Mouse (Mus musculus): Measurements from ENCODE around the gene Uxs1.

The Uxs1 gene

GRCm38 (mm10) chr1:43803906-43804474 is 23.6 kb downstream of the Uxs1 start:
- no peak for DNase-seq (ENCODE audit: low spot score in 2 of 2)

GRCm38 (mm10) chr1:43798048-43798447 is 29.6 kb downstream of the Uxs1 start:
- no peak for DNase-seq (ENCODE audit: low spot score in 2 of 2)

- no peak for DNase-seq (ENCODE audit: low spot score in 2 of 2)
These were observed 37.8 kb downstream of the Uxs1 start for GRCm38 (mm10) chr1:43789765-43790164.

DNA sequence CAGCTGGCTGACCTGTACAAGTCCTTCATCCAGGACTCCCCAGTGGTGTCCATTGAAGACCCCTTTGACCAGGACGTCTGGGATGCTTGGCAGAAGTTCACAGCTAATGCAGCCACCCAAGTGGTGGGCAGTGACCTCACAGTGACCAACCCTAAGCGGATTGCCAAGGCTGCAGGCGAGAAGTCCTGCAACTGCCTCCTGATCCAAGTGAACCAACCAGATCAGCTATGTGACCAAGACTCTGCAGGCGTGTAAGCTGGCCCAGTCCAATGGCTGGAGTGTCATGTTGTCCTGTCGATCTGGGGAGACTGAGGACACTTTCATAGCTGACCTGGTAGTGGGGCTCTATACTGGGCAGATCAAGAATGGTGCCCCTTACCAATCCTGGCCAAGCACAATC is 40.9 kb downstream of the Uxs1 start:
- no peak for DNase-seq (ENCODE audit: low spot score in 2 of 2)

DNA sequence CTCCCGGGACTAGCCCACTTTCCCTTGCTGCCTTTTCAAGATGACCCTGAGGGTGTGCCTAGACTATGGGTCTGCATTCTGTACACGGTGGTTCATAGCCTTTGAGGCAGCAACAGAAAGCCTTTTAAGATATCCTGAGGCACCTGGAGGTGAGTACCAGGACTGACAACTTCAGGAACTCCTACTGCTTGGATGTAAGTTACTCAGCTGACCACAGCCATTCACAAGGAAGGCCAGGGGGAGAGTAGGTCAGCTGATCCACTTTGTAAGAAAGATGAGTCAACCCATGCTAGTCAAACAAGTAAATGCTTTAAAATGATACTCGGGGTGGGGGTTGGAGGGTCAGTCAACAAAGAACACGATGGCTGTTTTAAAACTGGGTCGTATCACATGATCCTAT is 42.3 kb downstream of the Uxs1 start:
- no peak for DNase-seq (ENCODE audit: low spot score in 2 of 2)

DNA sequence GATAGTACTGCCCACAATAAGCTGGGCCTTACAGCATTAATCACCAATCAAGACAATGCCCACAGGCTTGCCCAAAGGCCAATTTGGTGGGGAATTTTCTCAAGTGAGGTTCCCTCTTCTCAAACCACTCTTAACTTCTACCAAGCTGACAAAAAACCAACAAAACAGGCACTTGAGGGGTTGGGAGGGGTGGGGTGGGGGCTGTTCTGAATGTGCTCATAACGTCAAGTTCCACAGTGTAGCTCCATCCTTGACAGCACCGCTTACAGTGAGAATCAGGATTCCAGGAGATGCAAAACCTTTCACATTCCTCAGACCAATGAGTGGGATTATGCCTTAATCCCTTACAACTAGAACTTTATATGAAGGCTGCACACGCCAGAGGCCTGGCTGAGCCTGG is 44.4 kb downstream of the Uxs1 start:
- DNase-seq (ENCODE audit: low spot score in 2 of 2): no peak

DNA sequence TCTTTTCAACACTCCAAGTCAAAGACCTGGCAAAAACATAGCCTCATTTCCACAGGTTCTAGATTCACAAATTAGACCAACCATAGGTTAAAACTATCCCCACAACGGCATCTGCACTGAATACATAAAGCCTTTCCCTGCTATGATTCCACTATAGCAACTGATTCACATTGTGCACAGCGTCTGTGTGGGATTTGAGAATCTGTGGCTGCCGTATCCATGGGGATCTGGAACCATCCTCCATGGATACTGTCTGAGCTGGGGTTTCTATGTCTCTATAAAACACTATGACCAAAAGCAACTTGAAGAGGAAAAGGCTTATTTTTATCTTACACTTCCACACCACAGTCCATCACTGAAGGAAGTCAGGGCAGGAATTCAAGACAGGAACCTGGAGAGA is 44.9 kb downstream of the Uxs1 start:
- DNase-seq (ENCODE audit: low spot score in 2 of 2): no peak

- no peak for DNase-seq (ENCODE audit: low spot score in 2 of 2)
These were observed 45.9 kb downstream of the Uxs1 start for GRCm38 (mm10) chr1:43781672-43782071.

DNA sequence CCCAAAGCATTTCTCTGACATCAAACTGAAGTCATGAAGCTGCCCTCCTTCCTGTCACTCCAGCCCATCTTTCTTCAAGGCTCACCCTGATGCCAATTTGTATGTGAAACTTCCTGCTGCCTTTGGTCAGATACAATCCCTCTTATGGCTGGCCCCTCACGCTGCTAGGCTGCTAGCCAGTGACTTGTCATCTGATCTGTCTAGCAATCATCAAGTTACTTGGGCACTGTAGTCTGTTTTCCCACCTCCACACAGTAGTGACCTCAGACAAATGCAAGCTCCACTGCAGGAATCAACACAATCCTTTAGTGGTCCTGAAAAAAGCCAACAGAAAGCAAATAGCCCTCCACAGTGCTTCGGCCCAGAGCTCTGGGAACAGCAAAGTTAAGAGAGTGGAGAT is 46.4 kb downstream of the Uxs1 start:
- no peak for DNase-seq (ENCODE audit: low spot score in 2 of 2)

- no peak for DNase-seq (ENCODE audit: low spot score in 2 of 2)
These were observed 51.5 kb downstream of the Uxs1 start for GRCm38 (mm10) chr1:43776106-43776505.

DNA sequence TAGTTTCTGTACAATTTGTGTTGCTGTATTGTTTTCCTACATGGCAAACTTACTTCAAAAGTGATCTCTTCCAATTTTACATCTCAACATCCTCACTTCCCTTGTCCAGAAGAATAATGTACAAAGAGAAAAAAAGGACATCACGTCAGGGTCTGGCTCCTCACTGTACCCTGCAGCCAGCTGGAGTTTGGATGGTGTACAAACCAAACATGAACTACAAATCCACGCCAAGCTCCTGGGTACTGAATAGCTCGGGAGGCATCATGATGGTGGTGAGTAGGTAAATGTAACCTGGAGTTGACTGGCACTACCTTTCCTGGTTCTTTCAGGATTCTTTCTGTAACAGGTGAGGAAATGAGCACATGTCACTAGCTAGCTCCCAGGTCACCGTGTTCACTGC is 53.5 kb downstream of the Uxs1 start:
- DNase-seq (ENCODE audit: low spot score in 2 of 2): no peak

DNA sequence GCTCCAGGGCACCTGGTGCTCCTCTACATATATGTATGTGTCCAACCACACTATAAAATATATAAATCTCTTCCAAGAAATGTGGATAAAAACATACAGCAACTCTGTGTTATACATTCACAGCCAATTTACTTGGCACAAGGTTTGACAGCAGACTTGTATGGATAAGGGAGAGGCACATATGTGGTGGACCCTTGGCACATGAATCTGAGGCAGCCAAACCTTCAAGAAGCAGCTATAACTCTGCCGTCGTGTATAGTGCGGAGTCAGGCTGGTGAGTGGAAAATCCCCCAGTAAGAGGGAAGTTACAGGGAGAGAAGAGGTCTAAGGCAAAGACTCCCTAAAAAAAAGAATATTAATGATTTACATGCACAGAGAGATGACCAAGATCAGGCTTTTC is 54.9 kb downstream of the Uxs1 start:
- DNase-seq (ENCODE audit: low spot score in 2 of 2): no peak

GRCm38 (mm10) chr1:43770032-43770431 is 57.6 kb downstream of the Uxs1 start:
- no peak for DNase-seq (ENCODE audit: low spot score in 2 of 2)

DNA sequence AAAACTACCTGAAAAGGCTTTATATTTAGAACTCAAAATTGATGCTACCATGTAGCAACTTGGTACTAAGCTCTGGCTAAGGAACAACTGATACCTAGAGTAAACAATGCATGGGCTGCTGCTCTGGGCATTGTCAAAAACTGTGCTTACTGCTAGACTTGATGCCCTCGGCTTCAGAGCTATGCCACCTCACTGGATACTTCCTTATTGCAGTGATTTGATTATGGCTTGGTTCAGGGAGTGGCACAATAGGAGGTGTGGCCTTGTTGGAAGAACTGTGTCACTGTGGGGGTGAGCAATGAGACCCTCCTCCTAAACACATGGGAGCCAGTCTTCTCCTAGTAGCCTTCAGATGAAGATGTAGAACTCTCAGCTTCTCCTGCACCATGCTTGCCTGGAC is 58.3 kb downstream of the Uxs1 start:
- no peak for DNase-seq (ENCODE audit: low spot score in 2 of 2)

- no peak for DNase-seq (ENCODE audit: low spot score in 2 of 2)
These were observed 59.1 kb downstream of the Uxs1 start for GRCm38 (mm10) chr1:43768385-43768990.

- no peak for DNase-seq (ENCODE audit: low spot score in 2 of 2)
These were observed 61.3 kb downstream of the Uxs1 start for GRCm38 (mm10) chr1:43766328-43766727.

- no peak for DNase-seq (ENCODE audit: low spot score in 2 of 2)
These were observed 63.1 kb downstream of the Uxs1 start for GRCm38 (mm10) chr1:43764481-43764880.

- DNase-seq (ENCODE audit: low spot score in 2 of 2): no peak
These were observed 67.5 kb downstream of the Uxs1 start for GRCm38 (mm10) chr1:43760085-43760484.

- no peak for DNase-seq (ENCODE audit: low spot score in 2 of 2)
These were observed 72.9 kb downstream of the Uxs1 start for GRCm38 (mm10) chr1:43754448-43755312.

- no peak for DNase-seq (ENCODE audit: low spot score in 2 of 2)
These were observed 89.1 kb downstream of the Uxs1 start for GRCm38 (mm10) chr1:43738519-43738894.

- DNase-seq (ENCODE audit: low spot score in 2 of 2): peak in 1 of 2 experiments; percentile 9
These were observed 89.6 kb downstream of the Uxs1 start for GRCm38 (mm10) chr1:43737812-43738518.

GRCm38 (mm10) chr1:43732657-43733056 is 94.9 kb downstream of the Uxs1 start:
- DNase-seq (ENCODE audit: low spot score in 2 of 2): no peak
